Comparison of ENCODE assay signal across 8 mouse cellular contexts in genomic region chr19:45363384-45363926, GRCm38 (mm10). TPM values are rescaled to one million over a fixed set of nuclear protein-coding genes. Genes with fewer than 3 reads are reported as not detected.
A peak's percentile ranks its signal among the peaks of the same experiment; 100 is the strongest.
DNase-seq lines count a peak whose midpoint lies in the region; ATAC-seq and TF ChIP-seq lines count a peak whose summit lies in the region.

TSS of gene Btrc (plus strand) at chr19:45363734.

- DNase-seq in A20 (ENCODE audit: low read depth, low spot score) = peak; percentile 99
- DNase-seq in heart, adult 9 months (ENCODE audit: low spot score in 2 of 2) = peak; percentile 99 to 100
- DNase-seq in monocyte, adult 2 months (ENCODE audit: low read depth in 1 of 2, low spot score in 2 of 2) = peak; percentile 100
- DNase-seq in spleen, postnatal 36 days (ENCODE audit: low spot score in 2 of 2) = peak; percentile 99 to 100

- H3K4me2 ChIP-seq in kidney, embryonic 14.5 days (replicated peaks; ENCODE audit: low read depth, low read length) = peak within 1 kb of the TSS; percentile 72
- H3K4me2 ChIP-seq in limb, embryonic 15.5 days = peak within 1 kb of the TSS; percentile 59

- no peaks in the 10 kb centered on the region for H3K27me3 ChIP-seq in kidney, embryonic 14.5 days (ENCODE audit: control insufficient read depth, insufficient read depth, low read length)
- no peaks in the 10 kb centered on the region for H3K27me3 ChIP-seq in limb, embryonic 15.5 days

- peaks cover 5% of the 10 kb centered on the region for H3K4me1 ChIP-seq in bone marrow macrophage, adult 2 months (ENCODE audit: control insufficient read depth, insufficient read depth, low read length)
- H3K4me1 ChIP-seq in embryonic fibroblast, embryonic 13.5 days (ENCODE audit: control insufficient read depth, insufficient read depth, low read length) = no peaks in the 10 kb centered on the region; the same call in 1 of the 2 replicates
- peaks cover 7% of the 10 kb centered on the region; the same call in 1 of the 2 replicates for H3K4me1 ChIP-seq in kidney, embryonic 14.5 days (ENCODE audit: control insufficient read depth, insufficient read depth, low read length)
- 0 out of 2 replicates have a peak, but pooled peaks cover 8% of the 10 kb centered on the region for H3K4me1 ChIP-seq in limb, embryonic 15.5 days

- H3K9me3 ChIP-seq in kidney, embryonic 14.5 days (ENCODE audit: control insufficient read depth, low read length) = no peaks in the 10 kb centered on the region
- H3K9me3 ChIP-seq in limb, embryonic 15.5 days = no peaks in the 10 kb centered on the region

- peak within 1 kb of the TSS; percentile 85 for H3K9ac ChIP-seq in kidney, embryonic 14.5 days (ENCODE audit: low read depth, low read length)
- H3K9ac ChIP-seq in limb, embryonic 15.5 days = peak within 1 kb of the TSS; percentile 83

- TF ChIP-seq CTCF in bone marrow macrophage, adult 2 months (IDR thresholded peaks at IDR 0.05; ENCODE audit: low read depth, low read length) = no peak
- TF ChIP-seq CTCF in embryonic fibroblast, embryonic 13.5 days (IDR thresholded peaks at IDR 0.05; ENCODE audit: borderline replicate concordance, insufficient read depth, low read length) = no peak

- H3K4me3 ChIP-seq in bone marrow macrophage, adult 2 months (ENCODE audit: insufficient read depth, low read length) = peak within 1 kb of the TSS; percentile 96
- peak within 1 kb of the TSS; percentile 63 for H3K4me3 ChIP-seq in embryonic fibroblast, embryonic 13.5 days (ENCODE audit: insufficient read depth, low read length)
- H3K4me3 ChIP-seq in kidney, embryonic 14.5 days (ENCODE audit: low read length) = peak within 1 kb of the TSS; percentile 90
- peak within 1 kb of the TSS; percentile 91 for H3K4me3 ChIP-seq in limb, embryonic 15.5 days

- under 1% methylated on average over 42 of the region's 42 CpGs for WGBS in kidney, embryonic 14.5 days
- WGBS in limb, embryonic 15.5 days = under 1% methylated on average over 41 of the region's 42 CpGs

- TF ChIP-seq POLR2A in bone marrow macrophage, adult 2 months (IDR thresholded peaks at IDR 0.05; ENCODE audit: borderline replicate concordance, low read depth, low read length) = no peak; the same call in 1 of the 2 replicates
- peak; percentile 82 for TF ChIP-seq POLR2A in embryonic fibroblast, embryonic 13.5 days (IDR thresholded peaks at IDR 0.05; ENCODE audit: low read depth, low read length)

- peak within 1 kb of the TSS; percentile 34; the same call in 1 of the 2 replicates for H3K27ac ChIP-seq in bone marrow macrophage, adult 2 months (ENCODE audit: insufficient read depth, low read depth, low read length)
- peak within 1 kb of the TSS; percentile 21; the same call in 1 of the 2 replicates for H3K27ac ChIP-seq in embryonic fibroblast, embryonic 13.5 days (ENCODE audit: insufficient read depth, low read length)
- H3K27ac ChIP-seq in kidney, embryonic 14.5 days (ENCODE audit: low read depth, low read length) = peak within 1 kb of the TSS; percentile 93
- peak within 1 kb of the TSS; percentile 93 for H3K27ac ChIP-seq in limb, embryonic 15.5 days

- H3K36me3 ChIP-seq in kidney, embryonic 14.5 days (ENCODE audit: control insufficient read depth, insufficient read depth, low read length) = no peaks in the 10 kb centered on the region; the same call in 1 of the 2 replicates
- no peaks in the 10 kb centered on the region for H3K36me3 ChIP-seq in limb, embryonic 15.5 days

- ATAC-seq in kidney, embryonic 14.5 days (ENCODE audit: low FRiP score, low TSS enrichment) = peak; percentile 98
- peak; percentile 100 for ATAC-seq in limb, embryonic 15.5 days (ENCODE audit: insufficient number of reproducible peaks, low FRiP score, low TSS enrichment, low read depth)

RNA-seq across cellular contexts. Expression of gene Btrc, which starts in this region (rescaled TPM):
- polyA plus RNA-seq in bone marrow macrophage, adult 2 months (2012; ENCODE audit: insufficient read depth, insufficient read length, missing spikeins) = 14.0 and 16.7 TPM in 2 replicates
- 30.0 and 33.8 TPM in 2 replicates for polyA plus RNA-seq in embryonic fibroblast, embryonic 13.5 days (2011; ENCODE audit: insufficient read length, low read depth, missing spikeins)
- polyA plus RNA-seq in kidney, embryonic 14.5 days (2014; fragmentation: Nextera tagmentation; extraction: Ambion mirVana) = 41.6 and 54.9 TPM in 2 replicates
- 40.6 and 42.1 TPM in 2 replicates for polyA plus RNA-seq in limb, embryonic 15.5 days (2015; fragmentation: Nextera tagmentation; extraction: Ambion mirVana)

Comparison
In these comparisons a context has a peak if more than half of its experiments do, and no peak if none do; other contexts are left out.
1. Peak in every context shown above with its lines: DNase-seq, ATAC-seq, H3K4me3 ChIP-seq and H3K27ac ChIP-seq.
2. H3K27ac ChIP-seq: peak in every context shown above with its lines; median percentile 93 in kidney, embryonic 14.5 days; 93 in limb, embryonic 15.5 days; 34 in bone marrow macrophage, adult 2 months; 21 in embryonic fibroblast, embryonic 13.5 days.